Mouse (Mus musculus) lung, postnatal 4 days (tissue): ENCODE data around the gene Rps6.
A peak's percentile ranks its signal among the peaks of the same experiment; 100 is the strongest.

ENCODE experiments used
- DNase-seq, 2 experiments: peaks; one replicate each; pipeline ENCODE4 v3.0.0; 2021

Gene Rps6

DNA sequence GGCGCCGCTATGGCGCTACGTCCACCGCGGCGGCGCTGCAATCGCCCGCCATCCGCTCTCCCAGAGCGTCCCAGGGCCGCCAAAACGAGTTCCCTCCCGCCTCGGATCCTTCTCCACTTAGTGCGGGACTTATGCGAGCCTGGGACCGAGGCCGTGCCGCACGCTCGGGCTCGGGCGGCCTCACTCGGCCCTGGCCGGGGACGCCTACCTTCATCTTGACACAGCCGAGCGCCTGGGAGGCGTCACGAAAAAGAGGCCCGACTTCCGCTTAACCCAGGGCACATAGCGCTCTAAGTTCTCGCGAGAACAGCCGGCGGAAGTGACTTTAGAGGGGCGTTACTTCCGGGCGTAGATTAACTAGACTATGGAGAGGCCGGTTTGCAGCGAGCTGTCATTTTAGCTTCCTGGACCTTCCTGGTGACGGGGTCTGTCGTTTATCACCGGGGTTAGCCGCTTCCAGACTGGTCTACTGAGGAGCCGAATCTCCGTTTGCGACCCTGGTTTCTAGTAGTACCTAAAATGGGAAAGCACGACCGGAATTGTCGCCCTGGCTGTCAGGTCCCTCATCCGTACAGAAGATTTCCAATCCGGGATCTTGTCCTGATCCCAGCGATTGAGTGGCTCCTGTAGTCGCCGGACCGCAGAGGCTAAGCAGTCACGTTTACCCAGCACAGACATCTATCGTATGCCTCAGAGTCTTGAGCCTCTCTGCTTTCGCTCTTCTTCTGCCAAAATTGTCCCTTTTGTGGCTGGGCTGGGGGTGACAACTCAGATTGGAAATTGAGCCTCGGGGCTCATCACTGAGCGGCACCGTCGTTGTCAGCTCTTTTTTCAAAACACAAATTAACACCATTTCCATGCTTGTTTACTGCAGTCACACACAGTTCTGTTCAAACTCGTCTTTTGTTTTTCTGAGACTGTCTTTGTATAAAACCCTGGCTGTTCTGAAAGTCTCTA is at the start of gene Rps6:
Rps6 (minus strand) TSS at position 300 of the 957 bp plus-strand sequence.
- DNase-seq = peak; percentile 97

DNA sequence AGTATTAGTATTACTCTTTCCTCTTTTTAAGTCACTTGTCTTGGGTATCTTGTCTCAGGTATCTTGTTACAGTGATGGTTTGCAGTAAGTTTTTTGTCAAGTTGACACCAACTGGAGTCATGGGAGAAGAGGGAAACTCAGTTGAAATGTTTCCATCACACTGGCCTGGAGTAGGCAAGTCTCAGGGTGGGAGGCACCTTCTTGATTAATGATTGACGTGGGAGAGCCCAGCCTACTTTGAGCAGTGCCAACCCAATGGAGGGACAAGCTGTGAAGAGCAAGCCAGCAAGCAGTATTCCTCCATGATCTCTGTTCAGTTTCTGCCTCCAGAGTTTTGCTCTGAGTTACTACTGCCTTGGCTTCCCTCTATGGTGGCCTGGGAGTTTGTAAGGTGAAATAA is 48.7 kb upstream of the Rps6 start:
- no peak for DNase-seq

DNA sequence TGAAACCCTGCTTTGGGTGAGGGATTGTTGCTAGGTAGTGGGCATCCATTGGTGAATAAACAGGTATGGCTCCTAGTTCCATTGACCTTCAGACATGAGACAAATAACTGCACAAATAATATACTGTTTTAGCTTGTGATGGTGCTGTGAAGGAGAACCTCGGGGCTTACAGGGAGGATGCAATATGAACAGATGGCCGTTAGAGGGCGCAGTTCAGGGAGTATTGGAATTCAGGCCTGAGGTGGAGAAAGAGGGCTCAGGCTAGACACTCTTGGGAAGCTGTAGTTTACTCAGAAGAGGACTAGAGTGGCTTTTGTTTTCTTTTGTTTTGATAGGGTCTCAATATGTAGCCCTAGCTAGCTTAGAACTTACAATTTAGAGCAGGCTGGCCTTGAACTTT is 47.8 kb upstream of the Rps6 start:
- no peak for DNase-seq

DNA sequence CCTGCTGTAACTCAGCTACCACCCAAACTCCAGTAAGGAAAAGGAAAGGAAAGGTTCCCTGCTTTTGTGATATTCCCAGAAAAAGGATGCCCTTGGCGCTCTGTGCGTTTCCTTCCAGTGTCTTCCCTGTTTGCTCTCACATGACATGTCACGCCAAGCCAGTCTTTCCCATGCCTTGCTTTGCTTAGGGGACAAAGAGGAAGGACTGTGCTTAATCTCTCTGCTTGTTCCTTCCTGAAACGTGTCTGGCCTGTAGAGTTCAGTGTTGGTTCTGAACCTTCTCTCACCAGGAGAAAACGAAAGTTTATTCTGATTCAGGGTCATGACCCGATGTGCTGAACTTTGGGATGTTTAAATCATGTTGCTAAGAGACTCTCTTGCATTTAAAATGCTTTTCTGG is 45.1 kb upstream of the Rps6 start:
- DNase-seq = peak; percentile 41 to 54

DNA sequence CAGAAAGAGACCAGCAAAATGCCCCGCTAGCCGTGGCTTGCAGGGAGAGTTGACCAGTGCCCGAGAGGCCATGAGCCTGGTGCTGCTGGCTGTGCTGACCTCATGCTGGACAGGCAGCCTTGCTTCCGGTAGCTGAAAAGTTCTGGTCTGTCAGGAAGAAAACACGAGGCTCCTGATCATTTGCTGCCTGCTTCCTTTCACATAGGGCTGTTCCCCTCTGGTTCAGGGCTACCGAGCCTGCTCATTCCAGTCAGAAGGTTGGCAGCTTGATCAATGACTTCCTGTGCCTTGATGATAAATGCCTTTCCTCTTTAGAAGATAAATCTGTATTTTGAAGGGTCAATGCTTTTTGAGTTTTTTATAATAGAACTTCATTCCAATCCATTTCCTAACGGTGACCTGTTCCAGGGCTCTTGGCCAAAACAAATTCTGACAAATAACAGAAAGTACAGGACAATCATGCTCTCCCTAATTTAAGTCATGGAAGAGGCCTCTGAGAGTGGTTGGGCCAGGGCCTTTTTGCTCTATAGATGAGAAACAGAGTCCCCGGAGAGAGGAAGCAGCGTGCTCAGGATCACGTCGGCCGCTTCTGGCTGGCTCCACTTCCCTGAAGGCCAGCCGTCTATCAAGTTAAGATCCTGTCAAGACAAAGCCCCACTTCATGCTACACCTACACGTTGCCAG is 41.7 kb upstream of the Rps6 start:
- peak; percentile 52 to 63 for DNase-seq

DNA sequence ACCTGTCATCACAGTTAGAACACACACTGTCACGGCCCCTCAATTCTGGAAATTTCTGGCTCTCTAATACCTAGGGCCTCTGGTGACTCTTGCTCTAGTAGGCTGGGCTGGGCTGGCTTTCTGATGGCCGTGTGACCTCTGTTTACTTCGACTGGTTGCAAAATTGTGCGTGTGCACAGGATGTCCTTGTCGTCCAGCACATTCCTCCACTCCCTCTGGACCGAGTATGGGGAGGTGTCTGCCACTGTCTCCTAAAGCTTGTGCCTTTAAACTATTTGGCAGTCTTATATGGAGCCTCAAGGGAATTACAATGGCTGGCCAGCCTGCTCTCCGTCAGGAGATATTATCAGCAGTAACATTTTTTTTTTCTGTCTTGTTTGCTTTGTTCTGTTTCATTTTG is 40.2 kb upstream of the Rps6 start:
- DNase-seq = peak in 1 of 2 experiments; percentile 57

DNA sequence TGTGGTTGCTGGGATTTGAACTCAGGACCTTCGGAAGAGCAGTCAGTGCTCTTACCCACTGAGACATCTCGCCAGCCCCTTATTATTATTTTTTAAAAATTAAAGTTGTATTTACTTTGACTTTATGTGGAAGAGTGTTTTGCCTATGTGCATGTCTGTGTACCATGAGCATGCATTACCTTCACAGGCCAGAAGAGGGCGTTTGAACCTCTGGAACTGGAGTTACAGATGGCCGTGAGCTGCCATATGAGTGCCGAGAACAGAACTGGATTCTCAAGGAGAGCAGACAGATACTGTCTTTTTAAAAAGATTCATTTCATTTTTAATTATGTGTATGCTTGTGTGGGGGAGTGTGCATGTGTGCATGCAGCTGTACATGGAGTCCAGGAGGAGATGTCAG is 30.7 kb upstream of the Rps6 start:
- no peak for DNase-seq

DNA sequence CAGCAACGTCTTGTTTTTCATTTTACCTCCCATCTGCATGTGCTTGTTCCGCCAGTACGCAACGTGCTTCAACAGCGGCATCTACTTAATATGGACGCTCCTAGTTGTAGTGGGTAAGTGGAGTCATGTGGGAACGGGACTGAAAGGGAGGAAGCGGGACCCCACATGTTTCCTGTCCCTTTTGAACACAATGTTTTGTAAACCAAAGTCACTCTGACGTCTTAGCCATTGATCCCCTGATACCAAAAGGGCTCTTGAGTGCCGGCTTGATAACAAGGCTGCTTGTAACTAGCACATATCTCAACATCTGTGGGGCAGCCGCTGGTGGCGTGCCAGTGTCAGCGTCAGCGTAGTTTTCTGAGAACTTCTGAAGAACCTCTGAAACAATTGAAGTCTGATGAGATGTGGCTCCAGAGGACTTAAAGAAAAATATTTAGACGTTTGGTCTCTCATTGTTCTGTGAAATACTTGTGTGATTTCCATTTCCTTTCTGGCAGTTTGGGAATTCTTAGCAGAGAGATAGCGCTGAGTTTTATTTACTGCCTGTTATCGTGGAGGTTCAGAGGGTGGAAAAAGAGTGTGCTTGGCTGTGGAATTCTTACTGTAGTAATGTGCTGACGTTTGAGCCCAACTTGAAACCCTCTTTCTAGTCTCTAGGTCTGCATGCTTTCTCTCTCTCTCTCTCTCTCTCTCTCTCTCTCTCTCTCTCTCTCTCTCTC is 29.1 kb upstream of the Rps6 start:
- DNase-seq = peak; percentile 84 to 91

DNA sequence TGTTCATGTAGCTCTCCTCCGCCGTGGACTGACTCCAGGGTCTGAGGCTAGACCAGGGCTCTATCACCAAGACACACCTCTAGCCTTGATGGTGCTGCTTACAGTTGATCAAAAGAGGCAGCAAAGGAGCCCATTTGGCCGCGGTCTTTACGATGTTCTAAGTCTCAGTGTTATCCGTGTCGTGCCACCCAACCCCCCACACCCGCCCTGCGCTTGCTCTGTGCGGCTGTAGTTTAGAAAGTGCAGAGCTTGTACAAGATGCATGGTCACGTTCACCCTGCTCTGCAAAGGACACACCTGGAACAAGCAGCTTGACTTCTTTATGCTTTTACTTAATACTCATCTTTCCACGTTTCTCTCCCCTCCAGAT is 28.6 kb upstream of the Rps6 start:
- no peak for DNase-seq

DNA sequence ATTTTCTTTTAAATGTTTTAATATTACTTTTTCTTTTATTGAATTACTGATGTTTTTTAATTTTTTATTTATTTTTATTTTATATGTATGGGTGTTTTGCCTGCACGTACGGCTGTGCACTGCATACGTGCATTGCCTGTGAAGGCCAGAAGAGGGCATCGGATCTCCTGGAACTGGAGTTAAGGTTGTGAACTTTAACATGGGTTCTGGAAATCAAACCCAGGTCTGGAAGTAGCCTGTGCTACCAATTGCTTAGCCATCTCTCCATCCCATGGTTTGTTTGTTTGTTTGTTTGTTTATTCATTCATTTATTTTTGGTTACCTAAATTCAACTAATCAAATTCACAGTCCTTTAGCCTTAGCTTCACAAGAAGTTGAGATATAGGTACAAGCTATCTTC is 27.7 kb upstream of the Rps6 start:
- peak; percentile 43 to 63 for DNase-seq

DNA sequence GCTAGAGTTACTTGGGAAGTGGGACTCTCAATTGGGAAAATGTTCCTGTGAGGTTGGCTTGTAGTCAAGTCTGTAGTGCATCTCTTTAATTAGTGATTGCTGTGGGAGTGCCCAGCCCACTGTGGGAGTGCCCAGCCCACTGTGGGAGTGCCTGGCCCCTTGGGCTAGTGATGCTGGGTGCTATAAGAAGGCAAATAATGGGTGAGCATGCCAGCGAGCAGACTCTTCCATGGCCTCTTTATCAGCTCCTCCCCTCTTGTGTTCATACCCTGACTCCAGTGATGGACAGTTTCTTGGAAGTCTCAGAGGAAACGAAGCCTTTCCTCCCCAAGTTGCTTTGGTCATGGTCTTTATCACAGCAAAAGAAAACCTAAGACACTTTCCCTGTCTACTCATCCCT is 25.2 kb upstream of the Rps6 start:
- peak in 1 of 2 experiments; percentile 47 for DNase-seq

DNA sequence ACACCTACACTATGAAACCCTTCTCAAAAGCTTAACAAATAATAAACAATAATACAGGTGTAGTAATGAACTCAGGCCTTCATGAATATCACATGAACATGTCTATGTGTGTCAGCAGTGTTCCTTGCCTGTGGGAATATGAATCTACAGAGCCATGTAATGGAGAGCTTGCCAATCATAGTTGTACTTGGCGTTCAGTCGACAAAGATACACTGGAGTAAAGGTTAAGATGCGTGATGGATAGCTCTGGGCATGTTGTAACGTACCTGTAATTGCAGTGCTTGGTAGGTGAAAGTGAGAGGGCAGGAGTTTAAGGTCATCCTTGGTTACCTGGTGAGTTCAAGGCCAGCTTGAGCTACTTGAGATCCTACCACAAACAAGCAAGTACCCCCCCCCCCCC is 24.0 kb upstream of the Rps6 start:
- no peak for DNase-seq

DNA sequence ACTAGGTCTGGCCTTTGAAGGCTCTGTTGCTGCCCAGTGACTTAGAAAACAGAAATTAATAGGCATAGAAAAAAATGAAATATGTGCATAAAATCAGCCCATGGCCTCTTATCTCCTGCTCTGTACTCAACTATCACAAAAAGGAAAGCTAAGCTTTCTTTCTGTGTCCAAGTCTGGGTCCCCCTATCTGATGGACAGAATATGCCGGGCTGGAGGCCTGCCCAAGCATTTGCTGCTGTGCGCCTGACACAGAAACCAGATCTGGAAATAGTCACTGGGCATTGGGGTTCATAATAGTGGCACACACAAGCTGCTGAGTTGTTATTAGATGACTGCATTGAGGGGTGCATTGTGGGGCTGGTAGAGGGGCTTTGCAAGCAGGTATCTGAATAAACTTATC is 22.3 kb upstream of the Rps6 start:
- no peak for DNase-seq

DNA sequence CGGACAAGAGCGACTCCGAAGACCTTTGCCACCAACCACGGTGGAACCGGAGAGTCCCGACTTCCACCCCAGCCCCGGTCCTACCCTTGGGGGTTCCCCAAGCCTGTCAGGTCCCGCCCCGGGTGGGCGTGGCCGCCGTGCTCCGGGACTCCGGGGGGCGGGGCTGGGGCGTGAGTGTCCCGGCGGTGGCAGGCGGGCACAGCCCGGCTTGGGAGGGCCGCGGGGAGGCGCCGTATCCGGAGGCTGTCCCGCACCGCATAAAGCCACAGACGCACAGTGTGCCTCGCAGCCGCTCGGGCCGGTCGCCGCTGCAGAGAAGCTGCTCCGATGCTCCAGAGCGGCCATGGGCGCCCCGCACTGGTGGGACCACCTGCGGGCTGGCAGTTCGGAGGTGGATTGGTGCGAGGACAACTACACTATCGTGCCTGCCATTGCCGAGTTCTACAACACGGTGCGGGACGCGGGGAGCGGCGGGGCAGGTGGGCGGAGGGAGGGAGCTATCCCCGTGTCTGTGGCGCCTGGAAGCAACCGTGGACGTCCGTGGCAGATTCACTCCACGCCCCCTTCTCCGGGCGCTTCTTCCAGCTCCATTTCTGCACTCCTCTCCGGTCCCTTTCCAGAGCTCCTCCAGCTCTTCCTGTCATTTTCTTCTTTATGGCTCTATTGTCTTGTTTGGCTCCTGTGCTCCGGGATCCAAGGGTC is 17.1 kb upstream of the Rps6 start, which contains the start of gene Acer2:
Acer2 (plus strand) TSS at position 251 of the 702 bp plus-strand sequence.
- peak; percentile 94 to 96 for DNase-seq

DNA sequence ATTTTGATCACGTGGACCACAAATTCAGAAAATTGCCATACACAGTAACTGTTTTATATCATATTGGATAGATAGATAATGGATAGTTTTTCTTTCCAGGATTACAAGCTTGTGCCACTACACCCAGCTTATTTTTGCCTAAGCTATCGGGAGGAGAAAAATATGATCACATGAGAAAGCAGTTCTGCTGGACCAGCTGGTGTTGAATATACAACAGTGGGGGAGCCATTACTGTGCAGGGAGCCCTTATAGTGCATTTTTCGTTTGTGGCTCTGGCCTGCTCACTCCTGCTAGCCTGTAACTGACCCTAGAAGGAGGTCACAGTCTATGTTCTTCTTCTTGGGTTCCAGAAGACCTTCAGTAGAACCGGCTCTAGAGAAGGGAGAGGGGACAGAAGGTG is 15.9 kb upstream of the Rps6 start:
- DNase-seq = no peak

DNA sequence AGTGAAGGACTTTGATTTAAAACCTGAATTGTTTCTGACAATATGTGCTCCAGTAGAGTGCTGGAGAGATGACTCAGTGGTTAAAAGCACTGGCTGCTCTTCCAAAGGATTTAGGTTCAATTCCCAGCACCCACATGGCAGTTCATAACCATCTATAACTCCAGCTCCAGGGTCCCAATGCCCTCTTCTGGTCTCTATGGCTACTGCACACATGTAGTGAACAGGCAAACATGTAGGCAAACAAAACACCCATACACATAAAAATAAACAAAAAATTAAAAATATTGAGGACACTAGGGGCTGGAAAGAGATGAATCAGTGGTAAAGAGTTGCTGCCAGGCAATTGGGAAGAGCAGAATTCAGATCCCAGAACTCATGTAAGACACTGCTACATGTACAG is 14.8 kb upstream of the Rps6 start:
- DNase-seq = no peak

DNA sequence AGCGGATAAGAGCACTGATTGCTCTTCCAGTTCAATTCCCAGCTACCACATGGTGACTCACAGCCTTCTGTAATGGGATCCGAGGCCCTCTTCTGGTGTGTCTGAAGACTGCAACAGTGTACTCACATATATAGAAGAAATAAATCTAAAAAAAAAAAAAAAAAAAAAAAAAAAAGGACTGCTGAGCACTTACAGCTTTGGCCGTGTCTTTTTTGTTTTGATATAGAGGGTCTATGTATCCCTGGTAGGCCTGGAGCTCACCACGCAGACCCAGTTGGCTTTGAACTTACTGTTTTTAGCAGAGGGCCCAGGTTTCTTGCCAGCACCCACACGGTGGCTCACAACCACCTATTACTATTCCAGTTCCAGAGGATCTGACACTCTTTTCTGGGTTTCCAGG is 6.9 kb upstream of the Rps6 start:
- DNase-seq = no peak

DNA sequence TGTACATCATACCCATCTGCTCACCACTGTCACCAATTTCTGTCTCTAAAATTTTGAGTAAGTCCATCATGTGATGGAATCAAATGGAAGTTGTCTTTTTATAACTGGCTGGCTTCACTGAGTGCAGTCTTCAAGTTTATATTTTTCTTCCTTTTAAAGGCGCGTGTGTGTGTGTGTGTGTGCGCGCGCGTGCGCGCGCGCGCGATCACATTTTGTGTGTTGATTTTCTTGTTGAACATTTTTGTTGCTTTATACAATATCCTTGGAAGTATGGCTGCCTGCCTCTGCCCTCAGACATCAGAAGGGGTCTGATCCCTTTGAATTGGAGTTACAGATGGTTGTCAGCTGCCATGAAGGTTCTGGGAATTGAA is 843 bp upstream of the Rps6 start:
- no peak for DNase-seq

DNA sequence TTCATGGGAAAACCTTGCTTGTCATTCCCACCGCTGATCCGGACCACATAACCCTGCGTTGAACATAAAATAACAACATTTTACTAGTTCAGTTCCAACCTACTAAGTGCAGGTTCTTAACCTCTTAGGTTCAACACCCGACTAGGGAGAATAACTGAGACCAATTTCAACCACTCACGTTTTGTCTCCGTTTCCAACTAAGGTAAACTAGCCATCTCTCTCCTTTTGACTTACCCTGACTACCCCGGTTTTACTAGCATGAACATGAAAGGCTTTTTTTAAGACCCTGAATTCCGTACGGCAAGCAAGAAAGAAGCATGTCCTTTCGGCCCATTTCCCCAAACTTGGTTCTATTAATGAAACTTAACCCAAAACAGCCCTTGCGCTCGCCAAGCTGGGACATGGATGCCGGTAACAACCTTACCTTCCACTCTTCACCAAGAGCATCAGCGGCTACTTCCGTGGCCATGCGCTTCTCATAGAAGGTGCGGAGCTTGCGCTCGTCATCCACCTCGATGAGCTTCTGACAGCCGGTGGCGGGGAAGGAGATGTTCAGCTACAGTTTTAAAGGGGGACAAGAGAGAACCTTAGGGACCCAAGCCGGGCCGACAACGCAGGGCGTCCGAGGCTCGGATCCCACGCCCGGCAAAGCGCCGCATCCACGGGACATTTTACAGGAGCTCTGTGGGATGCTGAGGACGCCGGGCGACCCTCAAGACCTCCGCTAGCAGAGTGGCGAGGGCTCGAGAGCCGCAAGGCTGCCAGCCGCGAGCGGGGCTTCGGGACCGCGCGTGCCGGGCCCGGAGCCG is 704 bp downstream of the Rps6 start:
- DNase-seq = no peak

DNA sequence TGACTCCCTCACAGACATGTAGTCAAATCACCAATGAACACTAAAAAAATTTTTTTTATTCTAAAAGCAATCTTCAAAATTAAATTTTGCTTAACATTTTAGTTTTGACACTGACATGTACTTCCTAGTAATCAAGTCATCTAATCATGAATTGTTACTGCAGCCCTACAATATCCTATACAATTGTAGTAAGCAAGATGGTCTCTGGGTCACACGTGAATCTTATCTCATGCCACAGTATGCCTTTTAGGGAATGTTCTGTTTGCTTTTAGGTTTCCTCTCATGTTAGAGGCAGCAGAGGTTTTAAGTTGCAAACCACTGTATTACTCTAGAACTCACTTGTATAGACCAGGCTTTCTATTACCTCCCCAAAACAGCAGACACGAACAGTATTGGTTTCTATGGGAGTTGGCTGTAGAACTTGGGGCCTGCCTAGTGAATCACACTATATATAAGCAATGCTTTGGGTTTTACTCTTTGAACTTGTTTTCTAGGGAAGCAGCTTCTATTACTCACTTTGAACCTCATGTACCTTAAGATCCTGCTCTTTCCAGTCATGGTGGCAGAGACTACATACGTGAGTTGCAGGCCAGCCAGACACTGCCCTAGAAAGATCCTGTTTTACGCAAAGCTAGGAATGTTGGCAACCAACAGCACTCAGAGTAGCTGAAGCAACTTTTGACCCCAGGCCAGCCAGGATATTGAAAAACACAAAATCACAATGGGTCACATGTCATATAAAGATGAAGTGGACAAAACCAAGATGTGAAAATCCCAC is 4.2 kb downstream of the Rps6 start:
- DNase-seq = no peak

DNA sequence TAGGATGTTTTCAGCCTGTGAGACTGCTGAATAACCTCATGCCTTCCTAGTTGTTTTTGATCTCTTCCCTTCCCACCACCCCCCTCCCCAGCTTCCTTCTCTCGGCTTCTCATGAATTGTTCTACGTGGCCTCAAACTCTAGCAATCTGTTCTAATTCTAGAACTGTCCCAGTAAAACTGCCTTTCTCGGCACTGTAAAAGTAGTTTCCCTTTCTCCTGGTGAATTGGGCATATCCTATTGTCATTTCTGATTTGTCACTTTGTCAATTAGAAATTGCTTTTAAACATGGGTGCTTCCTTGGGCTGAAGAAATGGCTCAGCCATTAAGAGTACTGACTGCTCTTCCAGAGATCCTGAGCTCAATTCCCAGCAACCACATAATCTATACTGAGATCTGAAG is 5.2 kb downstream of the Rps6 start:
- DNase-seq = no peak
